ENCODE assay signal across 35 mouse cellular contexts in genomic region chr9:77018935-77019334, GRCm38 (mm10). TPM values are rescaled to one million over a fixed set of nuclear protein-coding genes. Genes with fewer than 3 reads are reported as not detected.
DNase-seq lines count a peak whose midpoint lies in the region; ATAC-seq lines count a peak whose summit lies in the region.
"Had no signal": no experiment of that assay in that cellular context is flagged by ENCODE, and none has a peak within 500 bp of the region (broad histone marks: within the 10 kb centered on the region; RNA-seq: fewer than 3 reads in every experiment).

No protein-coding gene starts in this region.

- intact Hi-C loops in heart, postnatal 10 days (cut with DNase I) = no loop called here

- H3K4me2 ChIP-seq in heart, embryonic 13.5 days = peak overlapping the region; percentile 33
- H3K4me2 ChIP-seq: embryonic facial prominence, embryonic 15.5 days; forebrain, embryonic 12.5 days; hindbrain, embryonic 13.5 days; limb, embryonic 12.5 days; liver, embryonic 15.5 days; lung, embryonic 14.5 days had no signal

- 40% methylated on average over 4 of the region's 4 CpGs for WGBS in heart, embryonic 10.5 days
- 30% methylated on average over 4 of the region's 4 CpGs for WGBS in heart, embryonic 13.5 days

- no peak overlapping the region for H3K4me3 ChIP-seq in heart, embryonic 10.5 days
- H3K4me3 ChIP-seq in heart, embryonic 13.5 days = no peak overlapping the region
- H3K4me3 ChIP-seq: embryonic facial prominence, embryonic 10.5 days; embryonic facial prominence, embryonic 15.5 days; forebrain, embryonic 12.5 days; hindbrain, embryonic 13.5 days; left cerebral cortex, adult 2 months; limb, embryonic 12.5 days; liver, embryonic 15.5 days had no signal

- H3K27me3 ChIP-seq in heart, embryonic 10.5 days (ENCODE audit: insufficient read depth, poor library complexity, severe bottlenecking) = no peaks in the 10 kb centered on the region
- H3K27me3 ChIP-seq in heart, embryonic 13.5 days (replicated peaks) = no peaks in the 10 kb centered on the region
- H3K27me3 ChIP-seq: embryonic facial prominence, embryonic 15.5 days; forebrain, embryonic 12.5 days; hindbrain, embryonic 13.5 days; limb, embryonic 12.5 days; liver, embryonic 15.5 days; Patski had no signal

- no peaks in the 10 kb centered on the region for H3K36me3 ChIP-seq in heart, embryonic 10.5 days
- H3K36me3 ChIP-seq in heart, embryonic 13.5 days = no peaks in the 10 kb centered on the region
- H3K36me3 ChIP-seq: embryonic facial prominence, embryonic 10.5 days; embryonic facial prominence, embryonic 15.5 days; forebrain, embryonic 12.5 days; hindbrain, embryonic 13.5 days; limb, embryonic 12.5 days; liver, embryonic 15.5 days had no signal

- 0 out of 2 replicates have a peak, but pooled peaks cover 6% of the 10 kb centered on the region for H3K4me1 ChIP-seq in heart, embryonic 10.5 days
- peaks cover 14% of the 10 kb centered on the region for H3K4me1 ChIP-seq in heart, embryonic 13.5 days
- H3K4me1 ChIP-seq: embryonic facial prominence, embryonic 10.5 days; embryonic facial prominence, embryonic 15.5 days; forebrain, embryonic 12.5 days; hindbrain, embryonic 13.5 days; limb, embryonic 12.5 days; liver, embryonic 15.5 days had no signal

- H3K27ac ChIP-seq in heart, embryonic 10.5 days = no peak overlapping the region
- H3K27ac ChIP-seq in heart, embryonic 13.5 days (replicated peaks) = peak overlapping the region; percentile 79
- H3K27ac ChIP-seq: embryonic facial prominence, embryonic 10.5 days; embryonic facial prominence, embryonic 15.5 days; forebrain, embryonic 12.5 days; hindbrain, embryonic 13.5 days; left cerebral cortex, adult 2 months; limb, embryonic 12.5 days; liver, embryonic 15.5 days; stomach, postnatal 0 days had no signal

- DNase-seq in heart, adult 18-20 months = peak; percentile 69 to 70
- no peak for DNase-seq in heart, embryonic 10.5 days (ENCODE audit: low spot score)
- DNase-seq in heart, postnatal 10 days = peak; percentile 74 to 79
- DNase-seq in frontal cortex, postnatal 10 days (ENCODE audit: low spot score in 2 of 2) = no peak
- no peak for DNase-seq in layer of hippocampus, adult 8-10 months (ENCODE audit: low spot score in 2 of 2)
- DNase-seq in kidney, postnatal 36 days = no peak
- DNase-seq: adrenal gland, postnatal 14 days; cerebellum, adult 11-12 months; cerebellum, postnatal 10 days; forebrain, postnatal 0 days; gastrocnemius, postnatal 14 days; kidney, adult 9 months; kidney, postnatal 10 days; lung, embryonic 14.5 days; lung, postnatal 14 days; right cerebral cortex, adult 18-20 months; spleen, adult 18-20 months; thymus, adult 18-20 months; thymus, postnatal 25 days had no signal

- no peak for ATAC-seq in heart, embryonic 13.5 days (ENCODE audit: extremely low read depth, insufficient number of reproducible peaks, low FRiP score, low TSS enrichment)
- ATAC-seq: forebrain, postnatal 0 days; intestine, embryonic 16.5 days; midbrain, embryonic 16.5 days; Patski had no signal

- H3K9ac ChIP-seq in heart, embryonic 13.5 days = no peak overlapping the region
- H3K9ac ChIP-seq: embryonic facial prominence, embryonic 15.5 days; forebrain, embryonic 12.5 days; forebrain, postnatal 0 days; hindbrain, embryonic 13.5 days; limb, embryonic 12.5 days; liver, embryonic 15.5 days; lung, embryonic 14.5 days had no signal

- H3K9me3 ChIP-seq in heart, embryonic 10.5 days = no peaks in the 10 kb centered on the region
- H3K9me3 ChIP-seq in heart, embryonic 13.5 days = no peaks in the 10 kb centered on the region
- H3K9me3 ChIP-seq: embryonic facial prominence, embryonic 10.5 days; embryonic facial prominence, embryonic 15.5 days; forebrain, embryonic 12.5 days; hindbrain, embryonic 13.5 days; limb, embryonic 12.5 days; liver, embryonic 15.5 days had no signal

RNA-seq across cellular contexts. Expression of gene Tinag, which starts 26.7 kb away (rescaled TPM):
- total RNA-seq in heart, adult 18-20 months (2021) = not detected
- polyA plus RNA-seq in heart, embryonic 10.5 days (2016; fragmentation: Nextera tagmentation; extraction: Ambion mirVana) = not detected in 2 replicates
- polyA plus RNA-seq in heart, embryonic 13.5 days (2015; fragmentation: Nextera tagmentation; extraction: Ambion mirVana) = 0.19 and 0.31 TPM in 2 replicates
- total RNA-seq in heart, postnatal 10 days (2021) = not detected
- not detected for total RNA-seq in layer of hippocampus, adult 8-10 months (2022)
- total RNA-seq: forebrain, postnatal 0 days; gastrocnemius, postnatal 14 days; granulocyte monocyte progenitor cell, adult 5-6 weeks; liver, adult 2 months; MEL; neutrophil, adult 5-6 weeks had no signal
- polyA plus RNA-seq: forebrain, postnatal 0 days; hindbrain, embryonic 13.5 days; limb, embryonic 12.5 days; liver, adult 2 months; midbrain, embryonic 16.5 days had no signal

Comparison
In these comparisons a context has a peak if more than half of its experiments do, and no peak if none do; other contexts are left out.
1. DNase-seq: peak in heart, adult 18-20 months (2 of 2) and heart, postnatal 10 days (2 of 2); none in heart, embryonic 10.5 days (single experiment), frontal cortex, postnatal 10 days (0 of 2), layer of hippocampus, adult 8-10 months (0 of 2) and kidney, postnatal 36 days (0 of 2).